Mouse (Mus musculus) yolk sac, embryonic 10.5 days (tissue): ENCODE measurements at regions not wholly inside any gene's neighbourhood (a gene's known extent, or its start where the extent isn't known, plus 50 kb on each side); places are given as distances from the start of the nearest gene placed in this dataset.

Experiments used
- DNase-seq: peaks from one replicate; pipeline ENCODE4 v3.0.0-alpha.2; 2017; ENCODE audit warnings: low spot score

DNA sequence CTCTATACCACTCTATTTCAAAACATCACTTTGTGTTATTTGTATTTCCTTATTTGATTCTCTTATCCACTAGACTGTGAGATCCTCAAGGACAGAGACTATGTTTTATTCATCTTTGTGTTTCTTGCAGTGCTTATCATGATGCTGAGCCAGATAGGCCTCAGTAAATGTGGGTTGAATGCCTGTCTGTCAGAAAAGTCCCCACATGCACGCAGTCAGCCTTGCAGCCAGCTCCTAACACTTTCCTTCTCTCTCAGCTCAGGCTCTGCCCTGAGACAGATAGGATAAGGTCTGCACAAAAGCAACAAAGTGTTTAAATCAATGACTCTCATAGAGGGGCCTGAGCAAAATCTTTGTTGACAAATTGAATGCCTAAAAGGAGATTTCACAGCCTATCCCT lies 600.0 kb downstream of the Gm9195 start:
- DNase-seq: no peak

- no peak for DNase-seq
Observed at GRCm38 (mm10) chr14:71882871-71883270, 608.8 kb downstream of the Gm9195 start.

DNA sequence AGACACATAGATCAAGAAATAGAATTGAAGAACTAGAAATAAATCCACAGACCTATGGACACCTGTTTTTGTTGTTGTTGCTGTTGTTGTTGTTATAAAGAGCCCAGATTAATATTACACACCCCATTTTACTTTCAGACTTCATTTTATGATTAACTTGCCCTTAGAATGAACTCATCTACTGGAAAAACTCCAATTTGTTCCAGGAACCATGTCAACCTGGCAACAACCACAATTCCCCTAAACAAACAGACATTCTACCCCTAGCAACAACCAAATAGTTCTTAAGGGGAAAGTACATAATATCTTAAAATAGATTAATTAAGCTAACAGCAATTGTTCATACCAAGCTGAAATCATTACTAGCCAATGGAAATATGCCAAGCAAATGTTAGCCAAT lies 646.1 kb downstream of the Gm9195 start:
- no peak for DNase-seq

DNA sequence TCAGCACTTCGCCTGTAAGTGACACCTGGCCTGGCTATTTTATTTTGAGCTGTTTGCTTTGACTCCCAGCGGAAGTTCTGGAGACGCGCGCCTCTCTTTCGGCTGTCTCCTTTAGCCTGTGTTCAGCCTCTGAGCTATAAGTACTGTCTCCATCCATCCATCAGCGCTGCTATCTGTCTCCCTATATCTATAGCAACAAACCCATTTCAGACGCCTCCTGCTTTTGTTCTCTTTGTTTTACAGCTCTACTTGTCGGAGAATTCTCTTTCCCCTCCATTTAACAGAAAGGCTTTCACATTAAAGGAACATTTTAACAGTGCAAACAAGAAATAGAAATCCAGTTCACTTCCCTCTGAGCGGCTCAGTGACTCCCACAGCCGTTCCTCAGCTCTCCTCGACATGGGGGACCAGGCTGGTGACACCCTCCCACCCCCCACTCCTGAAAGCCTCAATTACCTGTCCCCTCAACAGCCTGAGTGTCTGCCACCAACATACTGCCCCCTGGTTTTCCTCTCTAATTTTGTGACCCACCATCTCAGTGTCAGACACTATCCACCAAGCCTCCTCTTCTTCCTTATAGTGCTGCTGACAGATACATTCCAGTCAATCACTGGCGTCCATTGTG lies 682.7 kb downstream of the Gm9195 start:
- DNase-seq: no peak

DNA sequence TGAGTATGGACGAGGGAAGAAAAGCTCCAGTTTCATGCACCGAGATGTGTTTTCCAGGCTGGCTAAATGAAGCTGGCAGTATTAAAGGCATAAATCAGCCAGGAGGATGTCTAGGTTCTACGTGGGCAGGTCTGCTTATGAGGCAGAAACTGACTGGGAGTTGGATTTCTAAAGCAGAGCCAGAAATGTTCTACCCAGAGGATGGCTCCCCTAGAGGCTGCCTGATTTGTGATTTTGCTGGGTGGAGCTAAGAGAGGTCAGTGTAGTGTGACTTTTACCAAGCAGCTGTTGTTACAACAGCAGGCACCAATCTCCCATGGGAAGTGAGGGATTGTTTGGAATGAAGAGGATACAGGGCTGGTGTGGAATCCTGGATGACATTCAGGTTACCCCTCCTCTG lies 686.0 kb downstream of the Gm9195 start:
- DNase-seq: no peak

GRCm38 (mm10) chr14:71799861-71800260 lies 691.8 kb downstream of the Gm9195 start:
- no peak for DNase-seq

GRCm38 (mm10) chr14:71795713-71796112 lies 695.9 kb downstream of the Gm9195 start:
- DNase-seq: no peak

GRCm38 (mm10) chr14:71776990-71777525 lies 714.6 kb downstream of the Gm9195 start:
- no peak for DNase-seq

DNA sequence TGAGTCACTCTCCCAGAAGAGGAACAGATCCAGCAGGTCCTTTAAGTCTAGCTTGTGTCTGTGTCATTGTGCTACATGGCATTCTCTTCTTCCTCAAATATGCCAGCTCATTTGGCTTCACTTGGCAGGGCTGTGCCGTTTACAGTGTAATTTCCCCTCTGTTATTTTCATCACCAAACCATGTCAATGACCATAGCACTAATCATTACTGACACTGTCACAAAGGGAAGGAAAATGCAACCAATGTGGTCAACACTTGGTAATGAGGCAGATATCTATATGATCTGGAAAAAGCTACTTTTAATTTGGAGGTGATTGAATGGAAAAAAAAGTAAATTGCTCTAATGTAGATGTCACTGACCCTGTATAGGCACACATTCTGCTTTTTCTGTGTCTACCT lies 724.8 kb downstream of the Gm9195 start:
- DNase-seq: no peak

DNA sequence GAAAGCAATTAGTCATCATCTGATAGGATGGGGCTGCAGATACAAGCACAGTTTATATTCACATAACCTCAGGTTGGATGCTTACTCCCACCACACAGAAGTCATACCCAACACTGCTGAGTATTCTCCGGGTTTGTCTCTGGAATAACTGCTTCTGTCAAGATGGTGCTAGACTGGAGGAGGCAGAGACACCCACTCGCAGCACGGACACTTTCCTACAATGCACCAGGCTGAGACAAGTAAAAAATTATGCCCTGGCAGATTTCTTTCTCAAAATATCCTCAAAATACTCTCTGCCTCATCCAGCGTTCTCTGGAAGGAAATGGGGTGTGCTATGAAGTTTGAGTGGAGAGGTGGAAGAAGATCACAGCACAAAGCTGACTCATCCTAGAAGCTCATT lies 763.1 kb downstream of the Gm9195 start:
- DNase-seq: no peak

GRCm38 (mm10) chr14:71723526-71723925 lies 768.1 kb downstream of the Gm9195 start:
- DNase-seq: no peak

- no peak for DNase-seq
Observed at GRCm38 (mm10) chr14:71709528-71710289, 781.9 kb downstream of the Gm9195 start.

- DNase-seq: no peak
Observed at GRCm38 (mm10) chr14:71692752-71693437, 798.7 kb downstream of the Gm9195 start.

DNA sequence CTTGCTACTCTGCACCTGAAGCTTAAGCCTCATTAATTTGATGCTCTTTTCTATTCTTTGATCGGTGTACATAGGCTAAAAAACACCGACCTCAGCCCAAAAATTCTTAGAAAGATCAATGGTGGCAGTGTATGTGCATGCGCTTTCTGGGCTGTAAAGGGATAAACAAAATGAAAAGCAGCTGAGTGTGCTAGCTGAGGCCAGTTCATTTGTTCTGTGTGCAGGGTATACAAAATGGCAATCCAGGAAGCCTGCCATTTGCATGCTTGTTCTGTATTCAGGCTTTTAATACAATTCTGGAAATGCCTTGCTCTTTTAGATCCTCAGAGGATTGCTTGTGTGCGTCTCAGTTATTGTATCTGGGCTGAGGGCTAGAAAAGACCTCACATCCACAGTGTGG lies 817.1 kb downstream of the Gm9195 start:
- DNase-seq: no peak

DNA sequence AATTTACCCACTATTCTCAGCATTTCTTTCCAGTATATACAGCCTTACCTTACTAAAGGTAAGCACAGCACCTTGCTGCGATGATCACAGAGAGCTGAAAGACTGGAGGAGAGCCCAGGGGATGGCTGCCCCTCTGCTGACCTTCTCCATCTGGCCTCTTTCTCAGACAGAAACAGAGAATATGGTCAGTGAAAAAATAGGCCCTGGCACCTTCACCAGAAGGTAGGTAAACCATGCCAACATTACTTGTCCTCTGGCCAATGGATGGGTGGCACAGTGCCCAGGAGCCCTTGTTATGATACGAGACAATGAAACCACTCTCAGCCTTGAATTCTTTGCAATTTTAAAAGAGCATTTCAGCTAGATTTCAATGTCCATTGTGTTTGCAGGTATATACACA lies 817.8 kb downstream of the Gm9195 start:
- no peak for DNase-seq

GRCm38 (mm10) chr14:71672481-71672880 lies 819.2 kb downstream of the Gm9195 start:
- DNase-seq: no peak

DNA sequence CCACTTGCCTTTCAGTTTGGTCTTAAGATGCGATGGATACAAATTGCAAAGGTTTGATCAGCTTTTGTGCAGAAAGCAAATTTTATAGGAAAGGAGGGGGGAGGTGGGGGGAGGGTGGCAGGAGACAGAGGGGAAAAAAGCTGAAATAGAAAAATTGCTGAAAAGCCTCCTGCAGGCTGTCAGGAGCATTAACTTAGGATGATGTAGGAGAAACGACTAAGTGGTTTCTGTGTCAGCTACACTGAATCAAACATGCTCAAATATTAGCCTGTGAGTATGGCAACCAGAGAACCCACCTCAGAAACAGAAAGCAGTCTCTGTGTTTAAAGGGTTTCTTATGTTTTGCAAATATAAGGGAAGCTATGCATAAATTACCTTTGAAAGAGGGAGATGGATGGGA lies 819.6 kb downstream of the Gm9195 start:
- no peak for DNase-seq

DNA sequence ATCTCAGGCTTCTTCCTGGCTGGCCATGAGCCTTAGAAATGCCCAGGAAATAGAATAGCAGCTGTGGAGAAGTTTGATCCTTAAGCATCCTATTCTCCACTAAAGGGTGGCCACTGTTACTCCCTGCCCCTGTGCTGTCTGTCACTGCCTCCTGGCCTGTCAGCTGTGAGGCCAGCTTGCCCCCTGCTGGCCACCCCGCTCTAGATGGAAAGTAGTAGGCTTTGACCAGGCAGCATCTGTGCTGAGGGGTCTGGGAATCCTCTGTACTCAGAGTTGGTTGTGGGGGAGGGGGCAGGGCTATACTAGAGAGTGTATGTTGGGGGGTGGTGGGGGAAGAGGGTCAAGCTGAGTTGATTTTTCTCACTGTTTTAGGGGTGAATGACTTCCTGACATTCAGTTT lies 821.2 kb downstream of the Gm9195 start:
- DNase-seq: peak; percentile 3

DNA sequence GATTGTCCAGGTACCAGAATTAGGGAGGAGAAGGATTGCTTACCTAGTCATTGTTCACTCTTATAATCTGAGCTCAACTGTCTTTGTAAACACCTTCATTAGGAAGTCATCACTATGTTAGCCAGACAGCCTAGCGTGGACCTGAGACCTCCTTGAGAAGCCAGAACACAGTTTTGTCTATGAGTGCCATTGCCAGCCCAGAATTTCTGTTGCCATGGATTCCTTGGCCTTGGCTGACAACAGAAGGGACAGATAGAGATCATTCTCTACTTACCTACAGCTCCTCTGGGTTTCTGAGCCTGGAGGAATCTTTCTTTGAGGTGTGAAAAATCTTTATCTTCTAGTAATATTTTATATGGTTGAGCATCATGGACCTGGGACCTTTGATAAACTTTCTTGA lies 825.0 kb downstream of the Gm9195 start:
- DNase-seq: no peak

DNA sequence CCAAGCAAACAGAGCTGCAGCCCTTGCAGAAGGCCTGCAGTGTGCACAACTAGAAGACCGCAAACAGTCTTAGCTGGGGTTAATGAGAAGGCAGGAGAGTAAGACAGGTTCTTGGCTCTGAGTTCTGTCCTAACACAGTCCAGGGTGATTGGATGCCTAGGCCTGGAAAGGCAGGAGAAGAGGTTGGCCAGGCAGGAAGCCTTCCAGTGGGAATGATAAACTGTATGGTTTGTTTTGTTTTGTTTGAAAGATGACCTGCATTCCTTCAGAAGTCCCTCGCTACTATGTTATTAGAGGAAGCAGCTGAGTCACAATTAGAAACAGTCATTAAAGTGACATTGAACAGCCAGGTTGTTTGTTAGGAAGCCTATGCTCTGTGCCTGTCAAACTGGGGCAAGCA lies 831.5 kb downstream of the Gm9195 start:
- DNase-seq: no peak

- no peak for DNase-seq
Observed at GRCm38 (mm10) chr14:71654785-71655627, 836.6 kb downstream of the Gm9195 start.

DNA sequence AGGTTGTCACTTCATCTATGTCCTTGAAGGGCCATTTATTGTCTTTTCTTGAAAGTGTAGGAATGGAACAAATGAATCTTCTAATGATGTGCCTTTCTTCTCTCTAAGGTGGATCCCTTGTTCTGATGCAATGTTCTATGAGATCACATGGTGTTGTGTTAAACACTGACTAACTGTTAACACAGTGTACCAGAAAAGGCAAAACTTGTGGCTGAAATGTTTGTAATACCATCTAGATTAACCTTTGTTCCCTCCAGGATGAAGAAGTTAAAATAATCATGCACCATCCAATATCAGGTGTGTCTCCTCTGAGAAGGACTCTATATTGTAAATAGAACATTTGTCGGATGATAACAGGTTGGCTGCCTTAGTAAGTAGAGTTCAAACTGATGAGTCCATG lies 849.1 kb downstream of the Gm9195 start:
- DNase-seq: no peak
